Mouse (Mus musculus) embryonic fibroblast, embryonic 13.5 days (primary cell): ENCODE data around the gene Pcdh7. TPM values are rescaled to one million over a fixed set of nuclear protein-coding genes. Genes with fewer than 3 reads are reported as not detected.
A peak's percentile ranks its signal among the peaks of the same experiment; 100 is the strongest.

ENCODE experiments used
- H3K27ac ChIP-seq: 2 replicates; pipeline ENCODE4 v1.5.1; 2012; ENCODE audit warnings: low read length, control low read depth, inconsistent platforms; ENCODE audit not compliant: insufficient read depth
- H3K4me1 ChIP-seq: 2 replicates; pipeline ENCODE4 v1.6.1; 2011; ENCODE audit warnings: low read length; ENCODE audit not compliant: control insufficient read depth, insufficient read depth
- H3K4me3 ChIP-seq: 2 replicates; pipeline ENCODE4 v1.5.1; 2011; ENCODE audit warnings: mild to moderate bottlenecking, control low read depth, low read length; ENCODE audit not compliant: insufficient read depth
- CTCF ChIP-seq: IDR thresholded peaks from 2 replicates; pipeline ENCODE4 v1.5.1; 2011; ENCODE audit warnings: mild to moderate bottlenecking, control low read depth, low read length, moderate library complexity, borderline replicate concordance; ENCODE audit not compliant: insufficient read depth
- POLR2A ChIP-seq: IDR thresholded peaks from 2 replicates; pipeline ENCODE4 v1.6.1; 2011; ENCODE audit warnings: low read depth, mild to moderate bottlenecking, control low read depth, low read length, moderate library complexity
- polyA plus RNA-seq: library from polyadenylated mRNA; stranded (reverse); fragments of >200 nt; gene quantifications from 2 replicates; pipeline ENCODE4 v1.2.4, GENCODE M21; 2011; ENCODE audit warnings: low read depth; ENCODE audit not compliant: missing spikeins, insufficient read length

Gene Pcdh7
- polyA plus RNA-seq, 1 experiment = 63.8 TPM

DNA sequence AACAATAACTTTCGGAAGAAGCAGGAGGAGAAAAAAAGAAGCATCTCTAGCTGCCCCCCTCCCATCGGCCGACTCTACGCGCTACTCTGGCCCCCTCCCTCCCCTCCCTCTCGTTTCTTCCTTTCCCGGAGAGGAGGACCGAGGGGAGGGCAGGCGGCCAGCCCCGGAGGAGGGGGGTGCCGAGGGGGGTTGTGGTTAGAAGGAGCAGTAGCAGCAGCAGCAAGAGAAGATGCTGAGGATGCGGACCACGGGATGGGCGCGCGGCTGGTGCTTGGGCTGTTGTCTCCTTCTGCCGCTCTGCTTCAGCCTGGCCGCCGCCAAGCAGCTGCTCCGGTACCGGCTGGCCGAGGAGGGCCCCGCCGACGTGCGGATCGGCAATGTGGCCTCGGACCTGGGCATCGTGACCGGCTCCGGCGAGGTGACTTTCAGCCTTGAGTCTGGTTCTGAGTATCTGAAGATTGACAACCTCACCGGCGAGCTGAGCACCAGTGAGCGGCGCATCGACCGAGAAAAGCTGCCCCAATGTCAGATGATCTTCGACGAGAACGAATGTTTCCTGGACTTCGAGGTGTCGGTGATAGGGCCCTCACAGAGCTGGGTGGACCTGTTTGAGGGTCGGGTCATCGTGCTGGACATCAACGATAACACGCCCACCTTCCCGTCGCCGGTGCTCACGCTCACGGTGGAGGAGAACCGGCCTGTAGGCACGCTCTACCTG, 1.3 kb downstream of the Pcdh7 start:
- TF ChIP-seq POLR2A (no peak; the same call in 1 of the 2 replicates), CTCF (no peak)
- H3K4me3 ChIP-seq = peak overlapping the region; percentile 72
- no peaks in the 10 kb centered on the region for H3K4me1 ChIP-seq
- peak overlapping the region; percentile 69 for H3K27ac ChIP-seq

DNA sequence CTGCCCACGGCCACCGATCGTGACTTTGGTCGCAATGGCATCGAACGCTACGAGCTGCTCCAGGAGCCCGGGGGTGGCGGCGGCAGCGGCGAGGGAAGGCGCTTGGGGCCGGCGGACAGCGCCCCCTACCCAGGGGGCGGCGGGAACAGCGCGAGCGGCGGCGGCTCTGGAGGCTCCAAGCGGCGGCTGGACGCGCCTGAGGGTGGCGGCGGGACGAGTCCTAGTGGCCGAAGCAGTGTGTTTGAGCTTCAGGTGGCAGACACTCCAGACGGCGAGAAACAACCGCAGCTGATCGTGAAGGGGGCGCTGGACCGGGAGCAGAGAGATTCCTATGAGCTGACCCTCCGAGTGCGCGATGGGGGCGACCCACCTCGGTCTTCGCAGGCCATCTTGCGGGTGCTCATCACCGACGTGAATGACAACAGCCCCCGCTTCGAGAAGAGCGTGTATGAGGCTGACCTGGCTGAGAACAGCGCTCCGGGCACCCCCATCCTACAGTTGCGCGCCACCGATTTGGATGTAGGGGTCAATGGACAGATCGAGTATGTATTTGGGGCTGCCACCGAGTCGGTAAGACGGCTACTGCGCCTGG, 1.9 kb downstream of the Pcdh7 start:
- Histone ChIP-seq H3K4me1 (no peaks in the 10 kb centered on the region), H3K27ac (peak overlapping the region; percentile 37; the same call in 1 of the 2 replicates), H3K4me3 (peak overlapping the region; percentile 72)
- TF ChIP-seq POLR2A = no peak
- TF ChIP-seq CTCF = no peak

DNA sequence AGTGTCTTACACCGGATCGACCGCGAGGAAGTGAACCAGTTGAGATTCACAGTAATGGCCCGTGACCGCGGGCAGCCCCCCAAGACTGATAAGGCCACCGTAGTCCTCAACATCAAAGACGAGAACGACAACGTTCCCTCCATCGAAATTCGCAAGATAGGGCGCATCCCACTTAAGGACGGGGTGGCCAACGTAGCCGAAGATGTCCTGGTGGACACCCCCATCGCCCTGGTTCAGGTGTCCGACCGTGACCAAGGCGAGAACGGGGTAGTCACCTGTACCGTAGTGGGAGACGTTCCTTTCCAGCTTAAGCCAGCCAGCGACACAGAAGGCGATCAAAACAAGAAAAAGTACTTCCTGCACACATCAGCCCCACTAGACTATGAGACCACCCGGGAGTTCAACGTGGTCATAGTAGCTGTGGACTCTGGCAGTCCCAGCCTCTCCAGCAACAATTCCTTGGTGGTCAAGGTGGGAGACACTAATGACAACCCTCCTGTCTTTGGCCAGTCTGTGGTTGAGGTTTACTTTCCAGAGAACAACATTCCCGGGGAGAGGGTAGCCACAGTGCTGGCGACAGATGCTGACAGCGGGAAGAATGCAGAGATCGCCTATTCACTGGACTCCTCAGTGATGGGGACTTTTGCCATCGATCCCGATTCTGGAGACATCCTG, 2.6 kb downstream of the Pcdh7 start:
- Histone ChIP-seq H3K27ac (no peak overlapping the region), H3K4me3 (peak overlapping the region; percentile 72), H3K4me1 (no peaks in the 10 kb centered on the region)
- TF ChIP-seq POLR2A (no peak), CTCF (no peak)

DNA sequence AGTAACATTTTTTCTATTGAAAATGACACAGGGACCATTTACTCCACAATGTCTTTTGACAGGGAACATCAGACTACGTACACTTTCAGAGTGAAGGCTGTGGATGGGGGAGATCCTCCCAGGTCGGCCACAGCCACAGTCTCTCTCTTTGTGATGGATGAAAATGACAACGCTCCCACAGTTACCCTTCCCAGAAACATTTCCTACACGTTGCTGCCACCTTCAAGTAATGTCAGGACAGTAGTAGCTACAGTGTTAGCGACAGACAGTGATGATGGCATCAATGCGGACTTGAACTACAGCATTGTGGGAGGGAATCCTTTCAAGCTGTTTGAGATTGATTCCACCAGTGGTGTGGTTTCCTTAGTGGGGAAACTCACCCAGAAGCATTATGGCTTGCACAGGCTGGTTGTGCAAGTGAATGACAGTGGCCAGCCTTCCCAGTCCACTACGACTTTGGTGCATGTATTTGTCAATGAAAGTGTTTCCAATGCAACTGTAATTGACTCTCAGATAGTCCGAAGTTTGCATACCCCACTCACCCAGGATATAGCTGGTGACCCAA, 3.5 kb downstream of the Pcdh7 start:
- TF ChIP-seq CTCF = no peak
- no peak for TF ChIP-seq POLR2A
- H3K4me3 ChIP-seq = peak overlapping the region; percentile 72
- H3K27ac ChIP-seq = no peak overlapping the region
- H3K4me1 ChIP-seq = no peaks in the 10 kb centered on the region

DNA sequence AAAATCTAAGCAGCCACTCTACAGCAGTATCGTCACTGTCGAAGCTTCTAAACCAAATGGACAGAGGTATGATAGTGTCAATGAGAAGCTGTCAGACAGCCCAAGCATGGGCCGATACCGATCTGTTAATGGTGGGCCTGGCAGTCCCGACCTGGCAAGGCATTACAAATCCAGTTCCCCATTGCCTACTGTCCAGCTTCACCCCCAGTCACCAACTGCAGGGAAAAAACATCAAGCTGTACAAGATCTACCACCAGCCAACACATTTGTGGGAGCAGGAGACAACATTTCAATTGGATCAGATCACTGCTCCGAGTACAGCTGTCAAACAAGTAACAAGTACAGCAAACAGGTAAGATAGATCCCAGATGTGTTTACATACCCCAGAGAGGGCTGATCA, 4.2 kb downstream of the Pcdh7 start:
- H3K4me3 ChIP-seq = peak overlapping the region; percentile 72
- H3K27ac ChIP-seq = no peak overlapping the region
- TF ChIP-seq CTCF (no peak), POLR2A (no peak)
- no peaks in the 10 kb centered on the region for H3K4me1 ChIP-seq

DNA sequence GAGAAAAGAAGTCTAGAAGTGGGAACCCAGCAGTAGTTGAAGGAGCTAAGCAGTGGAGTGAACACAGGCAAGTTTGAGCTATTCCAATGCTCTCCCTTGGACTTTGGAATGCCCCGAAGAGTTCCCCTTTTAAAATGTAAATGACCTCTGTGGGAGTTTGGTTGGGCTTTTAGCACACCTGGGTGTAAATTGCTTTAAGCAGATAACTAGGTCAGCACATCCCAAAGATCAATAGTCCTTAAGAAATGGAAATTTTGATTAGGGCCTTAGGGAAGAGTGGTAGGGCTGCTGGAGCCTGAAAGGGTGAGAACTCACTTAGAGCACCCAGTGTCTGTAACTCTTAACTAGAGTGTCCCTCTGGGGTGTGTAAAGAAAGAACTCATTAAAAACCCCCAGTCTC, 15.7 kb downstream of the Pcdh7 start:
- no peaks in the 10 kb centered on the region for H3K4me1 ChIP-seq
- TF ChIP-seq CTCF (no peak), POLR2A (no peak)
- H3K4me3 ChIP-seq = no peak overlapping the region
- no peak overlapping the region for H3K27ac ChIP-seq

DNA sequence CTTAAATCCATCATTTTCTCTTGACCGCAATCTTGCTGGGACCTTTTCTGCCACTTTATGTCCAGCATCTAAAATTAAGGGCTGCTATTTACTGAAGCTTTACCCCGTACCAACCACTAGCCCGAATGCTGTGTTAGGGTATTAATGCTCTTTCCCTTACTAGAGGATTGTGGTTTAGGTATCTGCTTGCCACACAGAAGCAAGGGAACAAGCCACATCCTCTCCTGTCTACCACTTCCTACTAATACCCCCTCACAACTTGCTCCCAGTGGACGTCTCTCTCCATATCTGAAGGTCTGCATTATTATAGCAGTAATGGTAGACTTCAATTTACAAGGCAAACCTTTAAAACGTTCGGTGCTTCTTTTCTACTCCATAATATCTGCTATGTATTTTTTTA, 18.0 kb downstream of the Pcdh7 start:
- TF ChIP-seq POLR2A (no peak), CTCF (no peak)
- H3K4me1 ChIP-seq = no peaks in the 10 kb centered on the region
- no peak overlapping the region for H3K27ac ChIP-seq
- no peak overlapping the region for H3K4me3 ChIP-seq

DNA sequence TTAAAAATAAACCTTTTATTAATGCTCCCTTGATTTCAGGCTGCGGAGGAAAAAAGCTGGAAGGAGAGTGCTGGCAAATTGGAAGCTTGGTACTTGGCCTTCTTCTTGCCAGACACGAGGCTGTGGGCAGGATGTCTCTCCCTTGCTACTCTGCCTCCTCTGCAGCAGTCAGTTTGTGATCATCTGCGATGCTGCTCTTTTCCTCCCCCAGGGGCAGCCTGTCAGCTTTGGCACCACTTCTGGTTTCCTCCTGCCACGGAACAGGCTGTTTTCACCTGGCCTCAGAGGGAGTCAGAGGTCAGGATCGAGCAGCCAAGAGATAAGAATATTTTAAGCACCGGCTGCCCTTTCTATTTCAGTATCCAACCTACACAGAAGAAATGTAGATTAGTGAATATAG, 25.2 kb downstream of the Pcdh7 start:
- Histone ChIP-seq H3K4me3 (no peak overlapping the region), H3K4me1 (no peaks in the 10 kb centered on the region), H3K27ac (no peak overlapping the region)
- TF ChIP-seq CTCF = no peak
- TF ChIP-seq POLR2A = no peak

DNA sequence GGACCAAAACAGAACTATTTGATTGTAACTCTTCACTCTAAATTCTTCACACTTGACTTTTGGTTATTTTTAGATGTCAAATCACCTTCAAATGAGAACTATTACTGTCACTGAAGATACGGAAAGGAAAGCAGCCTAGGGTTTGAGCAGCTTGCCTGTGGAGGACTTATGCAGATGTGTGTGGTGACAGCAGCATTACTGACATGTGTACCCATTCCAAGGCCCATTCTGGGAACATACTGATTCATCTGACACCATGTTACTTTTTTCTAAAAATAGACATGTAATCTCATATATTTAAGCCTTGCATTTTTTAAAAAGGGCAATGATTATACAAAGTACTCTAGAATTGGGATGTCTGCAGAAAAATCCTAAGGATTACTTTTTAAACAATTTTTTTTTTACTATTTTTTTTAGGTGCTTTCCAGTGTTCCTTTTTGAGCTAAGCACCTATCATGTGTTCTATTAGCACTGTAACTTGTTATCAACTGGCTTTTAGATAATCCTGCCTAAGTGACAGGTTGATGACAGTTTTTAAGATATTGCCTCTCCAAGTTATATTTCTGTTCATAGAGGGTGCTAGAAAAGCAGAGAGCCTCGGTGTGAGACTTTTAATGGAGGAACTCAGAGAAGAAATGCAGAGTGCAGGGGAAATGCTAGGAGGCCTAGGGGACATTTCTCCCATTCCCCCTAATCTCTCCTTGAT, 26.3 kb downstream of the Pcdh7 start:
- Histone ChIP-seq H3K4me1 (no peaks in the 10 kb centered on the region), H3K4me3 (no peak overlapping the region), H3K27ac (no peak overlapping the region)
- TF ChIP-seq CTCF = no peak
- TF ChIP-seq POLR2A = no peak

DNA sequence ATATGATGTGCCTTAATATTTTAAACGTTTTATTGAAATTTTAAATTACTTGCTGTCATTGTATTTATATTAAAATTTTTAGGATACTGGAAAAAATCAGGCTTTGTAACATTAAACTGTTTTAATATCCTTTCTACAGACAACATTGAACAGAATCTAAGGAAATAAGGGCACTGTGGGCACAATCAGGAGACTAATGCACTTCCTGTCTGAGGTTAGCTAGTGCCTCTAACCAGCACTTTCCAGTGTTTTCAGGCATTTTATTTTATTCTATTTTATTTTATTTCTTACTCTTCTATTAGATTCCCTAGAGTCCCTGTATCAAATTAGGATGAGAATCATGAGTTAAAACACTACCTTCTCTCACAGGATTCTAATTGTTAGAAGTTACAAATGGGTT, 28.1 kb downstream of the Pcdh7 start:
- H3K27ac ChIP-seq = no peak overlapping the region
- H3K4me1 ChIP-seq = no peaks in the 10 kb centered on the region
- no peak overlapping the region for H3K4me3 ChIP-seq
- TF ChIP-seq CTCF (no peak), POLR2A (no peak)
